ENCODE assay signal across 9 mouse cellular contexts in genomic region chr3:96195616-96196313, GRCm38 (mm10). TPM values are rescaled to one million over a fixed set of nuclear protein-coding genes. Genes with fewer than 3 reads are reported as not detected.
A peak's percentile ranks its signal among the peaks of the same experiment; 100 is the strongest.
DNase-seq lines count a peak whose midpoint lies in the region; ATAC-seq and TF ChIP-seq lines count a peak whose summit lies in the region.
"Had no signal": no experiment of that assay in that cellular context is flagged by ENCODE, and none has a peak within 500 bp of the region (broad histone marks: within the 10 kb centered on the region; RNA-seq: fewer than 3 reads in every experiment).

No protein-coding gene starts in this region.

- TF ChIP-seq POLR2A in MEL (IDR thresholded peaks at IDR 0.05; ENCODE audit: control insufficient read depth in 1 of 2, insufficient read depth in 1 of 2, low read depth in 1 of 2, low read length in 2 of 2, poor library complexity in 1 of 2), result no peak; a peak in 1 of 4 replicates

- no peak overlapping the region for H3K9ac ChIP-seq in kidney, postnatal 0 days (ENCODE audit: low read depth, low read length)
- no peak overlapping the region for H3K9ac ChIP-seq in kidney, embryonic 14.5 days (ENCODE audit: low read depth, low read length)
- H3K9ac ChIP-seq in MEL (ENCODE audit: control insufficient read depth, low read depth, low read length, poor library complexity, severe bottlenecking), result no peak overlapping the region; the same call in 1 of the 2 replicates
- no peak overlapping the region for H3K9ac ChIP-seq in embryonic facial prominence, embryonic 14.5 days (ENCODE audit: low read depth, low read length)
- no peak overlapping the region for H3K9ac ChIP-seq in liver, postnatal 0 days (replicated peaks)

- H3K79me2 ChIP-seq in MEL (ENCODE audit: control insufficient read depth, insufficient read depth, low read length, poor library complexity), result peaks cover 9% of the 10 kb centered on the region; the same call in 1 of the 2 replicates

- DNase-seq in kidney, postnatal 0 days (ENCODE audit: low spot score), result no peak
- peak; percentile 69 for DNase-seq in MEL (ENCODE audit: low read depth, low spot score)
- DNase-seq in embryonic facial prominence, embryonic 14.5 days (ENCODE audit: low spot score), result no peak
- no peak for DNase-seq in liver, postnatal 0 days
- no peak for DNase-seq in testis, postnatal 14 days (ENCODE audit: low spot score)
- no peak for DNase-seq in layer of hippocampus, postnatal 14 days (ENCODE audit: low spot score in 2 of 2)
- DNase-seq: kidney, postnatal 14 days had no signal

- no peaks in the 10 kb centered on the region for H3K27me3 ChIP-seq in kidney, postnatal 0 days (ENCODE audit: insufficient read depth, low read length)
- no peaks in the 10 kb centered on the region for H3K27me3 ChIP-seq in kidney, embryonic 14.5 days (ENCODE audit: control insufficient read depth, insufficient read depth, low read length)
- no peaks in the 10 kb centered on the region for H3K27me3 ChIP-seq in MEL (ENCODE audit: control insufficient read depth in 1 of 2, insufficient read depth in 2 of 2, low read length in 2 of 2)
- no peaks in the 10 kb centered on the region for H3K27me3 ChIP-seq in embryonic facial prominence, embryonic 14.5 days (replicated peaks; ENCODE audit: control insufficient read depth, insufficient read depth, low read length)
- H3K27me3 ChIP-seq in liver, postnatal 0 days (ENCODE audit: insufficient read depth, low read length), result no peaks in the 10 kb centered on the region

- H3K36me3 ChIP-seq in kidney, postnatal 0 days (ENCODE audit: insufficient read depth, low read length), result no peaks in the 10 kb centered on the region
- no peaks in the 10 kb centered on the region for H3K36me3 ChIP-seq in kidney, embryonic 14.5 days (ENCODE audit: control insufficient read depth, insufficient read depth, low read length)
- peaks cover 0 to 16% of the 10 kb centered on the region in 2 experiments; a peak in 2 of 4 replicates for H3K36me3 ChIP-seq in MEL (ENCODE audit: control insufficient read depth in 1 of 2, insufficient read depth in 2 of 2, low read length in 2 of 2)
- peaks cover under 1% of the 10 kb centered on the region; the same call in 1 of the 2 replicates for H3K36me3 ChIP-seq in embryonic facial prominence, embryonic 14.5 days (ENCODE audit: control insufficient read depth, insufficient read depth, low read length)
- H3K36me3 ChIP-seq in liver, postnatal 0 days (replicated peaks; ENCODE audit: insufficient read depth, low read length), result no peaks in the 10 kb centered on the region

- H3K4me2 ChIP-seq in kidney, postnatal 0 days (ENCODE audit: low read length), result no peak overlapping the region
- no peak overlapping the region for H3K4me2 ChIP-seq in kidney, embryonic 14.5 days (replicated peaks; ENCODE audit: low read depth, low read length)
- peak overlapping the region; percentile 91; the same call in 1 of the 2 replicates for H3K4me2 ChIP-seq in embryonic facial prominence, embryonic 14.5 days (ENCODE audit: low read depth, low read length)
- no peak overlapping the region for H3K4me2 ChIP-seq in liver, postnatal 0 days (ENCODE audit: low read depth, low read length)

- H3K4me3 ChIP-seq in kidney, postnatal 0 days (replicated peaks; ENCODE audit: low read depth, low read length), result no peak overlapping the region
- H3K4me3 ChIP-seq in kidney, embryonic 14.5 days (ENCODE audit: low read length), result no peak overlapping the region
- peak overlapping the region in 1 of 2 experiments; percentile 60; a peak in 2 of 4 replicates for H3K4me3 ChIP-seq in MEL (ENCODE audit: control insufficient read depth in 1 of 2, insufficient read depth in 1 of 2, low read depth in 2 of 2, low read length in 2 of 2)
- H3K4me3 ChIP-seq in embryonic facial prominence, embryonic 14.5 days (ENCODE audit: low read depth, low read length), result no peak overlapping the region
- H3K4me3 ChIP-seq in liver, postnatal 0 days (ENCODE audit: low read depth, low read length), result no peak overlapping the region

- WGBS in kidney, postnatal 0 days, result 93% methylated on average over 11 of the region's 11 CpGs
- WGBS in kidney, embryonic 14.5 days, result 92% methylated on average over 11 of the region's 11 CpGs
- WGBS in embryonic facial prominence, embryonic 14.5 days, result 92% methylated on average over 11 of the region's 11 CpGs
- 85% methylated on average over 11 of the region's 11 CpGs for WGBS in liver, postnatal 0 days (ENCODE audit: insufficient replicate concordance)

- peak; percentile 29; the same call in 1 of the 2 replicates for TF ChIP-seq CTCF in kidney, postnatal 0 days (IDR thresholded peaks at IDR 0.05; ENCODE audit: low read depth)
- peak; percentile 57 to 62 (median 59) for TF ChIP-seq CTCF in MEL (IDR thresholded peaks at IDR 0.05 in 2 of 3, conservative IDR thresholded peaks at IDR 0.05 in 1 of 3; ENCODE audit: control insufficient read depth in 1 of 3, insufficient read depth in 1 of 3, low read depth in 2 of 3, low read length in 3 of 3, poor library complexity in 1 of 3, severe bottlenecking in 1 of 3)
- TF ChIP-seq CTCF in liver, postnatal 0 days (IDR thresholded peaks at IDR 0.05; ENCODE audit: low read depth), result peak; percentile 34

- H3K4me1 ChIP-seq in kidney, postnatal 0 days (replicated peaks; ENCODE audit: insufficient read depth, low read length), result peaks cover 12% of the 10 kb centered on the region
- peaks cover 5% of the 10 kb centered on the region for H3K4me1 ChIP-seq in kidney, embryonic 14.5 days (ENCODE audit: control insufficient read depth, insufficient read depth, low read length)
- H3K4me1 ChIP-seq in MEL (ENCODE audit: control insufficient read depth in 1 of 2, insufficient read depth in 2 of 2, low read length in 2 of 2), result peaks cover 12 to 22% of the 10 kb centered on the region in 2 experiments
- H3K4me1 ChIP-seq in embryonic facial prominence, embryonic 14.5 days (ENCODE audit: control insufficient read depth, insufficient read depth, low read length), result peaks cover 13% of the 10 kb centered on the region
- H3K4me1 ChIP-seq in liver, postnatal 0 days (ENCODE audit: insufficient read depth), result peaks cover 15% of the 10 kb centered on the region

- peak; percentile 17 for TF ChIP-seq RAD21 in MEL (IDR thresholded peaks at IDR 0.05; ENCODE audit: low read depth, low read length)

- no peak; a peak in 1 of 4 replicates for TF ChIP-seq EP300 in MEL (IDR thresholded peaks at IDR 0.05; ENCODE audit: low read depth in 1 of 2, low read length in 2 of 2)
- no peak for TF ChIP-seq EP300 in liver, postnatal 0 days (IDR thresholded peaks at IDR 0.05; ENCODE audit: low read depth)

- no peaks in the 10 kb centered on the region for H3K9me3 ChIP-seq in kidney, postnatal 0 days (replicated peaks; ENCODE audit: low read length)
- no peaks in the 10 kb centered on the region for H3K9me3 ChIP-seq in kidney, embryonic 14.5 days (ENCODE audit: control insufficient read depth, low read length)
- no peaks in the 10 kb centered on the region for H3K9me3 ChIP-seq in MEL (replicated peaks; ENCODE audit: insufficient read depth, low read length)
- H3K9me3 ChIP-seq in embryonic facial prominence, embryonic 14.5 days (ENCODE audit: control insufficient read depth, low read length), result no peaks in the 10 kb centered on the region
- H3K9me3 ChIP-seq in liver, postnatal 0 days (ENCODE audit: low read length), result no peaks in the 10 kb centered on the region; the same call in 1 of the 2 replicates

- no peak overlapping the region for H3K27ac ChIP-seq in kidney, postnatal 0 days
- no peak overlapping the region for H3K27ac ChIP-seq in kidney, embryonic 14.5 days (ENCODE audit: low read depth, low read length)
- no peak overlapping the region for H3K27ac ChIP-seq in MEL (ENCODE audit: control insufficient read depth, low read depth, low read length)
- no peak overlapping the region for H3K27ac ChIP-seq in embryonic facial prominence, embryonic 14.5 days (replicated peaks; ENCODE audit: low read depth, low read length)
- H3K27ac ChIP-seq in liver, postnatal 0 days (ENCODE audit: low read depth), result no peak overlapping the region

- no peak for ATAC-seq in kidney, postnatal 0 days (replicated peaks; ENCODE audit: low FRiP score, low read depth)
- ATAC-seq in kidney, embryonic 14.5 days (ENCODE audit: low FRiP score, low TSS enrichment), result no peak
- no peak for ATAC-seq in embryonic facial prominence, embryonic 14.5 days (ENCODE audit: low read depth)
- no peak for ATAC-seq in liver, postnatal 0 days

RNA-seq across cellular contexts. Expression of gene Sv2a, which starts 14.8 kb away (rescaled TPM):
- 9.4 and 12.2 TPM in 2 replicates for polyA plus RNA-seq in kidney, postnatal 0 days (2015; fragmentation: Nextera tagmentation; extraction: Ambion mirVana)
- polyA plus RNA-seq in kidney, embryonic 14.5 days (2014; fragmentation: Nextera tagmentation; extraction: Ambion mirVana), result 2.2 and 3.3 TPM in 2 replicates
- total RNA-seq in MEL (2012; rRNA removed), result 0.77 and 2.1 TPM in 2 replicates
- polyA plus RNA-seq in MEL (2012; ENCODE audit: insufficient read depth in 1 of 2, insufficient read length in 2 of 2, low read depth in 1 of 2, low replicate concordance in 2 of 2, missing spikeins in 1 of 2), result 1 to 10 TPM in 1 of 2 experiments, not detected in 1; 3.3 TPM
- polyA plus RNA-seq in embryonic facial prominence, embryonic 14.5 days (2014; fragmentation: Nextera tagmentation; extraction: Ambion mirVana), result 4.4 and 6.1 TPM in 2 replicates
- 0.08 and 0.09 TPM in 2 replicates for polyA plus RNA-seq in liver, postnatal 0 days (2015; fragmentation: Nextera tagmentation; extraction: Ambion mirVana)
- total RNA-seq in layer of hippocampus, postnatal 14 days (2021), result 100 to 1,000 TPM; 360 to 375 TPM
- total RNA-seq: monocyte, adult 5-6 weeks had no signal

RNA-seq across cellular contexts. Expression of gene Sf3b4, which starts 23.6 kb away (rescaled TPM):
- 128 and 138 TPM in 2 replicates for polyA plus RNA-seq in kidney, postnatal 0 days (2015; fragmentation: Nextera tagmentation; extraction: Ambion mirVana)
- 220 and 235 TPM in 2 replicates for polyA plus RNA-seq in kidney, embryonic 14.5 days (2014; fragmentation: Nextera tagmentation; extraction: Ambion mirVana)
- total RNA-seq in MEL (2012; rRNA removed), result 135 and 157 TPM in 2 replicates
- polyA plus RNA-seq in MEL (2012; ENCODE audit: insufficient read depth in 1 of 2, insufficient read length in 2 of 2, low read depth in 1 of 2, low replicate concordance in 2 of 2, missing spikeins in 1 of 2), result 100 to 1,000 TPM; 102 to 423 TPM
- 152 and 158 TPM in 2 replicates for polyA plus RNA-seq in embryonic facial prominence, embryonic 14.5 days (2014; fragmentation: Nextera tagmentation; extraction: Ambion mirVana)
- polyA plus RNA-seq in liver, postnatal 0 days (2015; fragmentation: Nextera tagmentation; extraction: Ambion mirVana), result 38.6 and 41.1 TPM in 2 replicates
- total RNA-seq in layer of hippocampus, postnatal 14 days (2021), result 10 to 100 TPM; 48.6 to 52.4 TPM

RNA-seq across cellular contexts. Expression of gene Bola1, which starts 23.7 kb away (rescaled TPM):
- polyA plus RNA-seq in kidney, postnatal 0 days (2015; fragmentation: Nextera tagmentation; extraction: Ambion mirVana), result 66.4 and 70.5 TPM in 2 replicates
- 65.0 and 70.9 TPM in 2 replicates for polyA plus RNA-seq in kidney, embryonic 14.5 days (2014; fragmentation: Nextera tagmentation; extraction: Ambion mirVana)
- total RNA-seq in MEL (2012; rRNA removed), result 115 and 123 TPM in 2 replicates
- polyA plus RNA-seq in MEL (2012; ENCODE audit: insufficient read depth in 1 of 2, insufficient read length in 2 of 2, low read depth in 1 of 2, low replicate concordance in 2 of 2, missing spikeins in 1 of 2), result 100 to 1,000 TPM in 1 of 2 experiments, not detected in 1; 124 TPM
- 47.5 and 55.7 TPM in 2 replicates for polyA plus RNA-seq in embryonic facial prominence, embryonic 14.5 days (2014; fragmentation: Nextera tagmentation; extraction: Ambion mirVana)
- polyA plus RNA-seq in liver, postnatal 0 days (2015; fragmentation: Nextera tagmentation; extraction: Ambion mirVana), result 49.2 and 49.3 TPM in 2 replicates
- total RNA-seq in layer of hippocampus, postnatal 14 days (2021), result 10 to 100 TPM; 16.1 to 21.2 TPM

RNA-seq across cellular contexts. Expression of gene Hist2h2ab, which starts 23.9 kb away (rescaled TPM):
- not detected in 2 replicates for polyA plus RNA-seq in kidney, postnatal 0 days (2015; fragmentation: Nextera tagmentation; extraction: Ambion mirVana)
- 2.2 and 2.4 TPM in 2 replicates for polyA plus RNA-seq in kidney, embryonic 14.5 days (2014; fragmentation: Nextera tagmentation; extraction: Ambion mirVana)
- 197 and 234 TPM in 2 replicates for total RNA-seq in MEL (2012; rRNA removed)
- under 1 TPM in 1 of 2 experiments, not detected in 1; 0.72 TPM for polyA plus RNA-seq in MEL (2012; ENCODE audit: insufficient read depth in 1 of 2, insufficient read length in 2 of 2, low read depth in 1 of 2, low replicate concordance in 2 of 2, missing spikeins in 1 of 2)
- polyA plus RNA-seq in embryonic facial prominence, embryonic 14.5 days (2014; fragmentation: Nextera tagmentation; extraction: Ambion mirVana), result 0.72 and 0.78 TPM in 2 replicates
- 0.46 TPM in 1 of 2 replicates, not detected in the other for polyA plus RNA-seq in liver, postnatal 0 days (2015; fragmentation: Nextera tagmentation; extraction: Ambion mirVana)
- total RNA-seq in layer of hippocampus, postnatal 14 days (2021), result 10 to 100 TPM in 1 of 2 experiments, 1 to 10 TPM in 1; 9.4 to 10.4 TPM

RNA-seq across cellular contexts. Expression of gene Hist2h2ac, which starts 24.9 kb away (rescaled TPM):
- 7.5 and 8.5 TPM in 2 replicates for polyA plus RNA-seq in kidney, postnatal 0 days (2015; fragmentation: Nextera tagmentation; extraction: Ambion mirVana)
- polyA plus RNA-seq in kidney, embryonic 14.5 days (2014; fragmentation: Nextera tagmentation; extraction: Ambion mirVana), result 11.3 and 17.1 TPM in 2 replicates
- 2,824 and 3,687 TPM in 2 replicates for total RNA-seq in MEL (2012; rRNA removed)
- 1 to 10 TPM in 1 of 2 experiments, not detected in 1; 4.8 TPM for polyA plus RNA-seq in MEL (2012; ENCODE audit: insufficient read depth in 1 of 2, insufficient read length in 2 of 2, low read depth in 1 of 2, low replicate concordance in 2 of 2, missing spikeins in 1 of 2)
- polyA plus RNA-seq in embryonic facial prominence, embryonic 14.5 days (2014; fragmentation: Nextera tagmentation; extraction: Ambion mirVana), result 8.4 and 10.0 TPM in 2 replicates
- polyA plus RNA-seq in liver, postnatal 0 days (2015; fragmentation: Nextera tagmentation; extraction: Ambion mirVana), result 9.4 and 13.8 TPM in 2 replicates
- total RNA-seq in layer of hippocampus, postnatal 14 days (2021), result 10 to 100 TPM; 28.2 to 31.3 TPM
